Mouse (Mus musculus) midbrain, embryonic 15.5 days (tissue): ENCODE data around the gene Pnck. TPM values are rescaled to one million over a fixed set of nuclear protein-coding genes. Genes with fewer than 3 reads are reported as not detected.

Experiments used
- ATAC-seq: fragments of 200-750 bp; cut with Nextera tagmentation; replicated peaks from 2 replicates; pipeline ENCODE4 v1.8.0; 2017; ENCODE audit warnings: moderate TSS enrichment
- H3K27ac ChIP-seq: fragments of 300-500 bp; sonication (generic); 2 replicates; pipeline ENCODE4 v1.5.1; 2015; ENCODE audit warnings: mild to moderate bottlenecking, inconsistent platforms
- H3K27me3 ChIP-seq: fragments of 300-500 bp; sonication (generic); replicated peaks from 2 replicates; pipeline ENCODE4 v1.6.1; 2015; ENCODE audit warnings: inconsistent platforms
- H3K36me3 ChIP-seq: fragments of 300-500 bp; sonication (generic); replicated peaks from 2 replicates; pipeline ENCODE4 v1.6.1; 2015; ENCODE audit warnings: inconsistent platforms
- H3K4me1 ChIP-seq: fragments of 300-500 bp; sonication (generic); 2 replicates; pipeline ENCODE4 v1.6.1; 2015; ENCODE audit warnings: inconsistent platforms
- H3K4me2 ChIP-seq: fragments of 300-500 bp; sonication (generic); 2 replicates; pipeline ENCODE4 v1.6.1; 2015; ENCODE audit warnings: inconsistent platforms, mild to moderate bottlenecking, moderate library complexity
- H3K4me3 ChIP-seq: fragments of 300-500 bp; sonication (generic); 2 replicates; pipeline ENCODE4 v1.5.1; 2015; ENCODE audit warnings: mild to moderate bottlenecking, inconsistent platforms
- H3K9ac ChIP-seq: fragments of 300-500 bp; sonication (generic); 2 replicates; pipeline ENCODE4 v1.6.1; 2015; ENCODE audit warnings: mild to moderate bottlenecking, inconsistent platforms
- H3K9me3 ChIP-seq: fragments of 300-500 bp; sonication (generic); 2 replicates; pipeline ENCODE4 v1.6.1; 2016; ENCODE audit warnings: inconsistent platforms
- WGBS: fragments of 180-500 bp; shearing (Covaris S2); methylation state at CpG from one replicate; pipeline ENCODE4 v1.1.7; 2015; ENCODE audit warnings: mixed read lengths; 5-methylcytosine and 5-hydroxymethylcytosine counted together
- polyA plus RNA-seq: library from polyadenylated mRNA; unstranded; fragments of >200 nt; fragmentation: Nextera tagmentation; extraction: Ambion mirVana; gene quantifications from 2 replicates; pipeline ENCODE4 v1.2.1, GENCODE M21; 2015

Pnck gene
- polyA plus RNA-seq: 179 and 188 TPM in 2 replicates

DNA sequence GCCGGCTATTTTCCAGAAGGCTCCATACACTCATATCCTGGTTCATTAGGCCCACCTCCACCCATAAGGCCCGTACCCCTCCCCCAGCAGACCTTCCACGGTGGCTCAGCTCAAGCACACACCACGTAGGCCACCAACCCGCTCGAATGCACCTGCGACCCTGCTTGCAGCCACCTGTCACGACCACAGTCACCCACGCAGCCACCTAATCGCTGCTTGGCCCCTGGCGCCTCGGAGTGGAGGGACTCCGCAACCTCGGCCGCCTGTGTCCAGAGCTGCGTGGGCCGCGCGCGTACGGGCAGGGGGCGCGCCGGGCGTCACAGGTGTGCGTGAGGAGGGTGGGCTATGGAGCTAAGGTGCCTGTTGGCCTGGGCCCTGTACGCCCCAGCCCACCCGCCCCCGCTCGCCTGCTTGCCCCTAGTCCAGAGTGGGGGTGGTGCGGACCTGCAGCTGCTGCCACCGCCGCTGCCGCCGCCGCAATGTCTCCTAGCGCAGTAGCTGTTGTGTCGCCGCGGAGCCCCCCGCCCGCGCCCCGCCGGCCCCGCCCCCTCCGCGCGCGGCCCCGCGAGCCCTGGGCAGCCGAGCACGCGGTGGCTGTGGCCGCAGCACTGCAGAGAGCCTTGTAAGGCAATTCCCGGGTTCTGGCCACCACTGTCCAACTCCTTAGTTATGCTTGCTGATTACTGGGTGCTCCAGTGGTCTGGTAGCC, at the start of gene Pnck:
Gene Pnck (minus strand): TSS at position 543 of the 709 bp plus-strand sequence.
- Histone ChIP-seq H3K9ac (peak within 1 kb of the TSS; percentile 58), H3K36me3 (no peaks in the 10 kb centered on the region), H3K4me1 (peaks cover 19% of the 10 kb centered on the region), H3K4me3 (peak within 1 kb of the TSS; percentile 54), H3K27ac (peak within 1 kb of the TSS; percentile 79), H3K4me2 (peak within 1 kb of the TSS; percentile 56), H3K9me3 (no peaks in the 10 kb centered on the region), H3K27me3 (no peaks in the 10 kb centered on the region)
- WGBS: 20% methylated on average over 57 of the region's 57 CpGs
- peak; percentile 85 for ATAC-seq

DNA sequence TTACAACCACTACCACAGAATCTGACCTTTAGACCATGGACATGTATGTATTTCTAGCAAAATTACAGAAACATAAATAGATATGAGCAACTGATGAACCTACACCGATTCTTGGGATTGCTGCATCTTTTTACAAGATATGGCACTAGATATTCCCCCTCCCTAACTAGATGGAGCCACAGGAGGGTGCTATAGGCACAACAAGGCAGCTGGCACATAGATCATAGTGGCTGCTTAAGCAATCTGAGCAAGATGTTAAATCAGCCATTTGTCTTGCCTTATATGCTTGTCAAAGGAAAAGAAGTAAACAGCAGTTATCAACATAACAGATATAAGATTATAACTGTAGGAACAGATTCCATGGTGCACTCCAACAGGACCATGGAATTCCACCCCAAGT, 40.6 kb upstream of the Pnck start:
- no peak overlapping the region for H3K27ac ChIP-seq
- H3K27me3 ChIP-seq: no peaks in the 10 kb centered on the region
- 79% methylated on average over 1 of the region's 1 CpGs for WGBS
- ATAC-seq: no peak
- no peak overlapping the region for H3K4me2 ChIP-seq
- no peaks in the 10 kb centered on the region for H3K9me3 ChIP-seq
- H3K9ac ChIP-seq: no peak overlapping the region
- H3K36me3 ChIP-seq: no peaks in the 10 kb centered on the region
- no peaks in the 10 kb centered on the region for H3K4me1 ChIP-seq
- H3K4me3 ChIP-seq: no peak overlapping the region

DNA sequence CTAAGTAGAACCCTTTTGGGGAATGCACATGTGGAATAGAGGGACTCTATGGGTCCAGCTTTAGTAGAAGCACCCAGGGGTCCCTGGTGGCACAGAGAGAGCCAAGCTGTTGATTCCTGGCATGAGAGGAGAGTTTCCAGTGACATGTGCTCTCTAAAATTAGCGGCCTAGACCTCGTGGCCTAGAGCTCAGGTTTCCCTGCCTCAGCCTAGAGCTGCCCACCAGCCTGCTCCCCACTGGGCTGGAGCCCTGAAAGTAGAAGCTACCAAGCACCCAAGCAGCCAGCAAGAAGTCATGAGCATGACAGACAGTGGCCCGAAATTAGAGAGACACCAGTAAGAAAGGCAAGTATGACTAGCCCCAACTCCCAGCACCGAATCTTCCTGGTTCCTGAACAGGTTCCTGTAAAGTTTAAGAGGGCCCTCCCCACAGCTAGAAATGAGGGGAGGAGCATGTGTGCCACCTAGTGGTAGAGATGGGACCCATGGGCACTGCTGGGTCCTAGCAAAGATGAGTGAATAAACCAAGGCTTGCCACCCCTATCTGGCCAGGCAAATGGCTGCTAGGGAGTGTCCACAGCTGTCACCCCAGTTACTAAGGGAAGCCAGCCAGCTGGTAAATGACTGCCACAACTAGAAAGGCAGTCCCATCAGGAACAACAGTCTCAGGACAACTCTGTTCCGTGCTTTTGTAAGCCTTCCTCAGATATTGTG, 31.2 kb upstream of the Pnck start:
- H3K27me3 ChIP-seq: no peaks in the 10 kb centered on the region
- H3K9me3 ChIP-seq: no peaks in the 10 kb centered on the region
- 77% methylated on average over 5 of the region's 5 CpGs for WGBS
- H3K27ac ChIP-seq: no peak overlapping the region
- no peak overlapping the region for H3K4me2 ChIP-seq
- 0 out of 2 replicates have a peak, but pooled peaks have one; percentile 45 for ATAC-seq
- no peak overlapping the region for H3K9ac ChIP-seq
- no peaks in the 10 kb centered on the region for H3K4me1 ChIP-seq
- H3K4me3 ChIP-seq: no peak overlapping the region
- 0 out of 2 replicates have a peak, but pooled peaks cover 1% of the 10 kb centered on the region for H3K36me3 ChIP-seq

DNA sequence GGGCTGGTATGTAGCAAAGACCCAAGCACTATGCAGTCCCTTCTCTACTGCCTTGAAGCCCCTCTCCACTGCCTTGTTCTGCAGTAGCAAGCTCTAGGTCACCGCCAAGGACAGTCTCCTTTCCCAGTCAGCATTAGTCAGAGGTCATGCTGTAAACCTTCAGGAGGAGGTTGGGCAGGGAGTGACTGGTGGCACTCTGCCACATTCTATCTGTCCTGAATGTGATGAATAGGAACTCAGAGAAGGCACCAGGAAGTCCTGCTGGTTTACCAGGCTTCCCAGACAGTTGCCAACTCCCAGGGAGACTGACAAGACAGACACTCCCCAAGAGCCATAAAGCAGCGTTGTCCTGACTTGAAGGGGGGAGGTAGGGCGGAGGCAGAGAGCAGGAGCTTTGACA, 25.7 kb upstream of the Pnck start:
- Histone ChIP-seq H3K9me3 (no peaks in the 10 kb centered on the region), H3K9ac (no peak overlapping the region), H3K36me3 (peaks cover 2% of the 10 kb centered on the region; the same call in 1 of the 2 replicates), H3K27ac (no peak overlapping the region), H3K4me3 (no peak overlapping the region), H3K4me2 (no peak overlapping the region), H3K27me3 (no peaks in the 10 kb centered on the region), H3K4me1 (no peaks in the 10 kb centered on the region)
- 69% methylated on average over 3 of the region's 3 CpGs for WGBS
- no peak for ATAC-seq

DNA sequence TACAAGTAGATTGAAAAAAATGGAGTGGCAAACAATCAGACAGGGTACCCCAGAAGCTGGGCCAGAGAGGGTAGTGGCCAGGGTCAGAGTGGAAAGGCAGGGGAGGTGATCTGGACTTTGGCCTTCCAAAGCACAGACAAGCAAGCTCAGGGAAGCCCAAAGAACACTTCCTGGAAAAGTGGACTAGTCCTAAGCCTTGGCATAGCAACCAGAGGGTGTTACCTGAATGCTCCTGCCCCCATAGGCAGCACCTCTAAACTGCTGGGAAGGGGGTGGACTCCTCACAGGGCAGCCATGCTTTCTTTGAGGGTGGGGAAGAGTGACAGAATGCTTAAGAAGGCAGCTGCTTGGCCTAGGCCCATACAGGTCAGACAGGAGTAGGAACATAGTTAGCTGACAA, 25.1 kb upstream of the Pnck start:
- Histone ChIP-seq H3K4me1 (no peaks in the 10 kb centered on the region), H3K36me3 (peaks cover 2% of the 10 kb centered on the region; the same call in 1 of the 2 replicates), H3K9ac (no peak overlapping the region), H3K4me2 (no peak overlapping the region), H3K9me3 (no peaks in the 10 kb centered on the region), H3K27me3 (no peaks in the 10 kb centered on the region), H3K27ac (no peak overlapping the region), H3K4me3 (no peak overlapping the region)
- no peak for ATAC-seq

DNA sequence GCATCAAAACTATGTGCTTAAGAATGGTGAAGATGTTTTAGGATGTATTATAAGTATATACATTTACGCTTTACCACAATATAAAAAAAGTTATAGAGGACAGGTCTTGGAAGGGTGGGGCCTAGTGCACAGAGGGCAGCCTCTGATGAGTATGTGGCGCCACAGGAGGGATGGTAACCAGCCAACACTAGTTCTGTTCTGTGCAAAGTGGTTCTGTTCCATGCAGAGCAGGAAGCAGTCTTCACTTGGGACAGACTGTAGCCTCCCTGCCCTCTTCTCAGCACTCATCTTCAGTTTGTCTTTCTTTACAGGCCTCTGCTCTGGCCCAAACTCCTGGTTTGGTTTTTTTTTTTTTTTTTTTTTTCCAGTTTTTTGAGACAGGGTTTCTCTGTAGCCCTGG, 24.2 kb upstream of the Pnck start:
- H3K9ac ChIP-seq: no peak overlapping the region
- no peaks in the 10 kb centered on the region for H3K27me3 ChIP-seq
- no peak overlapping the region for H3K4me3 ChIP-seq
- H3K9me3 ChIP-seq: no peaks in the 10 kb centered on the region
- 85% methylated on average over 2 of the region's 2 CpGs for WGBS
- ATAC-seq: no peak
- peaks cover 2% of the 10 kb centered on the region; the same call in 1 of the 2 replicates for H3K36me3 ChIP-seq
- no peak overlapping the region for H3K27ac ChIP-seq
- no peak overlapping the region for H3K4me2 ChIP-seq
- H3K4me1 ChIP-seq: no peaks in the 10 kb centered on the region

DNA sequence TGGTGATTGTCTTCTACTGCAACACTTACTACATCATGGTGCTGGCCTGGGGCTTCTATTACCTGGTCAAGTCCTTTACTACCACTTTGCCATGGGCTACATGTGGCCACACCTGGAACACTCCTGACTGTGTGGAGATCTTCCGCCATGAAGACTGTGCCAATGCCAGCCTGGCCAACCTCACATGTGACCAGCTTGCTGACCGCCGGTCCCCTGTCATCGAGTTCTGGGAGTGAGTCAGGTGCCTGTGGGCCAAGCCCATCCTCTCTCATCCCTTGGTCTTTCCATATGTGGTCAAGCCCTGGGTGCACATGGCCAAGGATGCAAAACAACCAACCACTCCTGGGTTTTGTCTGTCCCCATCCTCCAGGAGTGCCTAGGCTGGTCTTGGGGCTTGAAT, 16.8 kb upstream of the Pnck start:
- WGBS: 94% methylated on average over 4 of the region's 4 CpGs

DNA sequence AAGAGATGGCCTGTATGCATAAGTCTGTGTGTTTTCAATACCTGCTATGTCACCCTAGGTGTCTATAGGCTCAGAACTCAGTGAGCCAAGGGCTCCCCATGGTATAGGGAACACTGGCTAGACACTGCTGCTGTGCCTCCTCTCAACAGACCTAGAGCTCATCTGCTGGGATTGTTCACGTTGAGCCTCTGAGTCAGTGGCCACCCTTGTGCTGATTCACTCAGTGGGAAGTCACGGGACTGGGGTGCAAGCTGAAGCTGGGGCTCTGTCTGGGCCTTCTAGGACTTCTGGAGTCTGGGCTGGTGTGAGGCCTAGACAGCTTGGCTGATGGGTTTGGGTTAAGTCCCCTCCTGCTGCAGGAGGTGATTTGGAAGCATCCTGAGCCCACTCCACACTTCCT, 15.3 kb upstream of the Pnck start:
- H3K9ac ChIP-seq: no peak overlapping the region
- no peak for ATAC-seq
- 72% methylated on average over 2 of the region's 2 CpGs for WGBS

More for the DNA sequence above, 16.8 kb upstream of the Pnck start:
- Histone ChIP-seq H3K4me3 (no peak overlapping the region), H3K9ac (no peak overlapping the region), H3K4me2 (no peak overlapping the region), H3K27me3 (no peaks in the 10 kb centered on the region), H3K36me3 (no peaks in the 10 kb centered on the region), H3K27ac (no peak overlapping the region), H3K4me1 (peaks cover 21% of the 10 kb centered on the region), H3K9me3 (no peaks in the 10 kb centered on the region)
- ATAC-seq: no peak

DNA sequence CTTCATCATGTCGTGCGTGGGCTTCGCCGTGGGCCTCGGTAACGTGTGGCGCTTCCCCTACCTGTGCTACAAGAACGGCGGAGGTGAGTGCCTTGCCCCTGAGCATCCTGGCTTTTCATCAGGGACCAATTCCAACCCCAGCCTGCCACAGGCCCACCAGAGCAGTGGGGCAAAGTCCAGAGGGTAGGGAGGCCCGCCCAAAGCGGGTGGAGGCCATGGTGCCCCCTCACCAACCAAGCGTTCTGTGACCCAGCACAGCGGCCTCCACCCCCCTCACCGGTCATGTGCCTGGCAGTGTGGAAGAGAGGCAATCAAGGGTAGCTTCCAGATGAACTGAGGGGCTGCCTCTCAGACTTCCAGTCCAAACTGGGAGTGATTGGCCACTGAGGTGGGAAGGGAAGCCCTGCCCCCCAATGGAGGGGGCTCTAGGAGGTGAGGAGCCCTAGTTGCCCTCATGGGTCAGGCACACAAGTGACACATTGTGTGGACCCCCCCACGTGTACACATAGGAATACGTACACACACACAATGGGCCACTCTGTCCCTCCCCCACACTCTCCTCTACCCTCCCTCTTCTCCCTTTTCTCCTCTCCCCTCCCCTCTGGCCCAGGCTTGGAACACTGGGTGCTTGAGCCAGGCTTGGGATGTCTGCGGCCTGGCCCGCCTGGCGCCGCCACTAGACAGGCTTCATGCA, 14.2 kb upstream of the Pnck start:
- Histone ChIP-seq H3K27ac (peak overlapping the region; percentile 71; the same call in 1 of the 2 replicates), H3K9me3 (no peaks in the 10 kb centered on the region), H3K27me3 (no peaks in the 10 kb centered on the region), H3K9ac (peak overlapping the region; percentile 67), H3K4me3 (peak overlapping the region; percentile 66), H3K4me1 (peaks cover 21% of the 10 kb centered on the region), H3K36me3 (no peaks in the 10 kb centered on the region), H3K4me2 (peak overlapping the region; percentile 71)
- 29% methylated on average over 20 of the region's 20 CpGs for WGBS
- ATAC-seq: peak; percentile 55

More for the DNA sequence above, 15.3 kb upstream of the Pnck start:
- H3K36me3 ChIP-seq: no peaks in the 10 kb centered on the region
- peak overlapping the region; percentile 71 for H3K4me2 ChIP-seq
- no peaks in the 10 kb centered on the region for H3K9me3 ChIP-seq
- H3K4me3 ChIP-seq: peak overlapping the region; percentile 66
- H3K27ac ChIP-seq: no peak overlapping the region
- H3K4me1 ChIP-seq: peaks cover 21% of the 10 kb centered on the region
- H3K27me3 ChIP-seq: no peaks in the 10 kb centered on the region

DNA sequence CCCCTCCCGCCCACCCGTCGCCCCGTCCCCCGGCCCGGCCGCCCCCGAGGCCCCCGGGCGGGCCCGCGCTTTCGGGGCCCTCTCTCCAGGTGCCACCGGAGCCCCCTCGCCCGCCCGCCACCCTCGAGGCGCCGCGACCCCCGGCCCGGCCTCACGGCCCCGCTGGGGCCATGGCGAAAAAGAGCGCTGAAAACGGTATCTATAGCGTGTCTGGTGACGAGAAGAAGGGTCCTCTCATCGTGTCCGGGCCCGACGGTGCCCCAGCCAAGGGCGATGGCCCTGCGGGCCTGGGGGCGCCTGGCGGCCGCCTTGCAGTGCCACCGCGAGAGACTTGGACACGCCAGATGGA, 13.7 kb upstream of the Pnck start:
- no peaks in the 10 kb centered on the region for H3K36me3 ChIP-seq
- ATAC-seq: peak; percentile 39
- 24% methylated on average over 27 of the region's 42 CpGs for WGBS
- peak overlapping the region; percentile 71 for H3K27ac ChIP-seq
- no peaks in the 10 kb centered on the region for H3K27me3 ChIP-seq
- peak overlapping the region; percentile 67 for H3K9ac ChIP-seq
- peak overlapping the region; percentile 71 for H3K4me2 ChIP-seq
- no peaks in the 10 kb centered on the region for H3K9me3 ChIP-seq
- H3K4me3 ChIP-seq: peak overlapping the region; percentile 66
- peaks cover 21% of the 10 kb centered on the region for H3K4me1 ChIP-seq

DNA sequence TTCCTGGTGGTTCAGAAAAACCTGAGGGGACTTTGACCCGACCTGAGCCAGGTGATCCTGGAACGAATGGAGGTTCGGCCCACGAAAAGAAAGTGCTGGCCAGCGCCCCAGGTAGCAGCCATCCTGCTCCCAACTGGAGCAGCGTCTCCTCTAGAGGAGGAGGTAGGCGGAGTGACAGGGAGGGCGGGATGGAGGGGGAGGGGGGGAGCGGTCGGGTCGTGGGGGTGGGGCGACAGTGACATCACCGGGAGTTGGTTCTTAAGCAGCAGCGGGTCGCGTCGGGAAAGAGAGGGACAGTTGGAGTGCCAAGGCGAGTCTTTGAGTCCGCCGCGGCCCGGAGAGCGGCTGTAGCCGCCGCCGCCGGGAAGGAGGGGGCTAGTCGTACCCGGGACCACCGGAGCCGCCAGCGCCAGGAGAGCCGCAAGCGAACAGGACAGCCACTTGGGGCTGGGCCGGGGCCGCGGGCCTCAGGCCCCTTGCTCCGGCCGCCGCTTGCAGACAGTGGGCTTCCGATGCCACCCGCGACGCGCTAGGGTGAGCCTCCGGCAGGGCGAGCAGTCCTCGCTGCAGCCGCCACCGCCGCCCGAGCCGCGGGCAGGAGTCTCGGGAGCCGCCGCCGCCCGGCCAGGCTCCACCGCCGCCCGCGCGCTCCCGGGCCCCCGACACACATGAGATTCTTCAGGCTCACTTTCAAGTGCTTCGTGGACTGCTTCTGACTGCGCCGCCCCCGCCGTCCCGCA, 13.1 kb upstream of the Pnck start, which contains the start of gene Slc6a8:
Gene Slc6a8 (plus strand): TSS at position 272 of the 740 bp plus-strand sequence.
- ATAC-seq: peak; percentile 79
- Histone ChIP-seq H3K4me3 (peak within 1 kb of the TSS; percentile 66), H3K27ac (peak within 1 kb of the TSS; percentile 71), H3K36me3 (no peaks in the 10 kb centered on the region), H3K4me1 (peaks cover 21% of the 10 kb centered on the region), H3K9me3 (no peaks in the 10 kb centered on the region), H3K27me3 (no peaks in the 10 kb centered on the region), H3K9ac (peak within 1 kb of the TSS; percentile 67), H3K4me2 (peak within 1 kb of the TSS; percentile 71)
- WGBS: 16% methylated on average over 29 of the region's 72 CpGs

DNA sequence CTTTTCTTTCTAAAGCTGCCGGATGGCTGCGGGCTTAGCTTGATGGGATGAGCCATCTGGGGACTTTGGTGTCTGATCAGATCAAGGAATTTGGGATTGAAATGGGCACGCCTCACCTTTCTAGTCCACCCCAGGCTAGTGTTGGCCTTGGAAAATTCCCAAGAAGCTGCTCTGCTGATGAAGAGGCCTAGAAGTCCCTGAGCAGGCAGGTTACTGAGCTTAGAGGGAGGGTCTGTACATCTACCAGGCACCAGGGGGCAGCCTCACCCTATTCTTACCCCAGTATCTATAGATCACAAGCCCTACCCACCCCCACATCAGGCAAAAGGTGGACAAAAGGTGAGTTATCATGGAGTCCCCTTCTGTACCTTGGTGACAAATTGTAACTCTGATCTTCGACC, 12.1 kb upstream of the Pnck start:
- H3K27ac ChIP-seq: no peak overlapping the region
- no peak overlapping the region for H3K4me2 ChIP-seq
- no peak overlapping the region for H3K4me3 ChIP-seq
- ATAC-seq: peak; percentile 51
- 46% methylated on average over 4 of the region's 4 CpGs for WGBS
- no peaks in the 10 kb centered on the region for H3K9me3 ChIP-seq
- H3K36me3 ChIP-seq: no peaks in the 10 kb centered on the region
- H3K9ac ChIP-seq: no peak overlapping the region
- H3K27me3 ChIP-seq: no peaks in the 10 kb centered on the region
- peaks cover 21% of the 10 kb centered on the region for H3K4me1 ChIP-seq
